Mouse (Mus musculus) ES-Bruce4 (cell line): Measurements from ENCODE around the gene Snf8. TPM values are rescaled to one million over a fixed set of nuclear protein-coding genes. Genes with fewer than 3 reads are reported as not detected.

Experiments
- H3K27ac ChIP-seq: 2 replicates; pipeline ENCODE4 v1.5.1; 2012; ENCODE audit warnings: low read length, inconsistent platforms; ENCODE audit not compliant: insufficient read depth
- H3K27me3 ChIP-seq: 2 replicates; pipeline ENCODE4 v1.6.1; 2012; ENCODE audit warnings: mild to moderate bottlenecking, low read length, inconsistent platforms; ENCODE audit not compliant: control insufficient read depth, poor library complexity, insufficient read depth, severe bottlenecking
- H3K36me3 ChIP-seq: 2 replicates; pipeline ENCODE4 v1.6.1; 2012; ENCODE audit warnings: inconsistent platforms, mild to moderate bottlenecking, low read length, moderate library complexity; ENCODE audit not compliant: control insufficient read depth, poor library complexity, insufficient read depth, severe bottlenecking
- H3K4me1 ChIP-seq: one replicate; pipeline ENCODE4 v1.8.1; 2011; ENCODE audit warnings: low read length; ENCODE audit not compliant: control insufficient read depth, insufficient read depth
- H3K4me3 ChIP-seq: 2 replicates; pipeline ENCODE4 v1.5.1; 2011; ENCODE audit warnings: low read depth, mild to moderate bottlenecking, low read length
- H3K9ac ChIP-seq: 2 replicates; pipeline ENCODE4 v1.6.1; 2012; ENCODE audit warnings: low read depth, mild to moderate bottlenecking, inconsistent platforms; ENCODE audit not compliant: poor library complexity, severe bottlenecking
- H3K9me3 ChIP-seq: replicated peaks from 2 replicates; pipeline ENCODE4 v1.6.1; 2012; ENCODE audit warnings: mild to moderate bottlenecking, low read length, inconsistent platforms; ENCODE audit not compliant: control insufficient read depth, poor library complexity, insufficient read depth, severe bottlenecking
- CTCF ChIP-seq: IDR thresholded peaks from one replicate; pipeline ENCODE4 v1.8.1; 2011; ENCODE audit warnings: low read depth, low read length
- EP300 ChIP-seq: IDR thresholded peaks from 2 replicates; pipeline ENCODE4 v1.6.1; 2011; ENCODE audit warnings: low read depth, low read length; ENCODE audit not compliant: insufficient read depth
- POLR2A ChIP-seq: IDR thresholded peaks from one replicate; pipeline ENCODE4 v1.8.1; 2011; ENCODE audit warnings: low read length; ENCODE audit not compliant: insufficient read depth
- polyA plus RNA-seq: library from polyadenylated mRNA; stranded (reverse); fragments of >200 nt; gene quantifications from 2 replicates; pipeline ENCODE4 v1.2.4, GENCODE M21; 2011; ENCODE audit warnings: low read depth; ENCODE audit not compliant: missing spikeins, insufficient read depth, insufficient read length

Snf8 gene
- polyA plus RNA-seq, 1 experiment = 56.1 TPM

GRCm38 (mm10) chr11:96011982-96012381 lies 22.7 kb upstream of the Snf8 start:
- Histone ChIP-seq H3K9me3 (no peaks in the 10 kb centered on the region), H3K4me3 (peak overlapping the region; percentile 24; the same call in 1 of the 2 replicates), H3K27ac (no peak overlapping the region), H3K4me1 (peaks cover 2% of the 10 kb centered on the region), H3K36me3 (no peaks in the 10 kb centered on the region), H3K27me3 (no peaks in the 10 kb centered on the region), H3K9ac (peak overlapping the region; percentile 58; the same call in 1 of the 2 replicates)
- TF ChIP-seq CTCF (no peak), POLR2A (no peak), EP300 (no peak)

DNA sequence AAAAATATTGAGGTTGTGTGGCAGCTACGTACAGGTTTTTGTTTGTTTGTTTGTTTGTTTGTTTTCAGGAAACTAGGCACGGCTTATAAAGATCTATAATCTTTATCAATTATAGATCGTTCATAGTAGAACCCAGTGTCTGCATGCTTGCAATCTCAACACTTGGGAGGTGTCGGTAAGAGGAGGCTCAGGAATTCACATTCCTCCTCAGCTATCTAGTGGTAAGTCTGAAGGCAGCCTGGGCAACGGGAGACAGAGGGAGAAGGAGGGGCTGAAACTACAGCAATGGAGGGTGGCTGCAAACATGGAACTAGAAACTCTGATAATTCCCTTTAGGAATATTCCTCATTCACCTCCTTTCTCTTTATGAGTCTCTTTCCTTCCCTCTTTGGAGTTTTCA lies 19.3 kb upstream of the Snf8 start:
- no peaks in the 10 kb centered on the region for H3K36me3 ChIP-seq
- peaks cover 10% of the 10 kb centered on the region for H3K4me1 ChIP-seq
- no peak overlapping the region for H3K4me3 ChIP-seq
- no peaks in the 10 kb centered on the region for H3K27me3 ChIP-seq
- TF ChIP-seq POLR2A (no peak), CTCF (no peak), EP300 (no peak)
- no peak overlapping the region for H3K9ac ChIP-seq
- H3K27ac ChIP-seq = no peak overlapping the region
- no peaks in the 10 kb centered on the region for H3K9me3 ChIP-seq

- Histone ChIP-seq H3K9ac (peak overlapping the region; percentile 26), H3K36me3 (no peaks in the 10 kb centered on the region), H3K27ac (peak overlapping the region; percentile 99), H3K27me3 (no peaks in the 10 kb centered on the region), H3K4me3 (peak overlapping the region; percentile 4), H3K9me3 (no peaks in the 10 kb centered on the region), H3K4me1 (peaks cover 11% of the 10 kb centered on the region)
- peak; percentile 98 for TF ChIP-seq EP300
- no peak for TF ChIP-seq CTCF
- no peak for TF ChIP-seq POLR2A
Measured at GRCm38 (mm10) chr11:96017941-96018351, 16.7 kb upstream of the Snf8 start.

GRCm38 (mm10) chr11:96020622-96021021 lies 14.1 kb upstream of the Snf8 start:
- peak; percentile 79 for TF ChIP-seq EP300
- no peak for TF ChIP-seq CTCF
- Histone ChIP-seq H3K4me3 (peak overlapping the region; percentile 21; the same call in 1 of the 2 replicates), H3K27me3 (no peaks in the 10 kb centered on the region), H3K36me3 (no peaks in the 10 kb centered on the region), H3K27ac (peak overlapping the region; percentile 65), H3K9ac (0 out of 2 replicates have a peak overlapping the region, but pooled peaks have one; percentile 14), H3K9me3 (no peaks in the 10 kb centered on the region), H3K4me1 (peaks cover 10% of the 10 kb centered on the region)

- Histone ChIP-seq H3K4me3 (no peak overlapping the region), H3K9ac (no peak overlapping the region), H3K27ac (no peak overlapping the region), H3K27me3 (no peaks in the 10 kb centered on the region), H3K4me1 (no peaks in the 10 kb centered on the region), H3K9me3 (no peaks in the 10 kb centered on the region), H3K36me3 (no peaks in the 10 kb centered on the region)
- TF ChIP-seq POLR2A = no peak
- TF ChIP-seq CTCF = no peak
- no peak for TF ChIP-seq EP300
Measured at GRCm38 (mm10) chr11:96028130-96028529, 6.6 kb upstream of the Snf8 start.

GRCm38 (mm10) chr11:96030571-96030970 lies 4.1 kb upstream of the Snf8 start:
- Histone ChIP-seq H3K27me3 (no peaks in the 10 kb centered on the region), H3K36me3 (no peaks in the 10 kb centered on the region), H3K9ac (no peak overlapping the region), H3K27ac (no peak overlapping the region), H3K4me3 (no peak overlapping the region), H3K9me3 (no peaks in the 10 kb centered on the region), H3K4me1 (no peaks in the 10 kb centered on the region)
- TF ChIP-seq CTCF (no peak), POLR2A (no peak), EP300 (no peak)

- no peak overlapping the region for H3K4me3 ChIP-seq
- no peak overlapping the region for H3K27ac ChIP-seq
- H3K9me3 ChIP-seq = no peaks in the 10 kb centered on the region
- TF ChIP-seq EP300 (no peak), CTCF (peak; percentile 78)
- H3K9ac ChIP-seq = no peak overlapping the region
- no peaks in the 10 kb centered on the region for H3K4me1 ChIP-seq
- no peaks in the 10 kb centered on the region for H3K27me3 ChIP-seq
- H3K36me3 ChIP-seq = no peaks in the 10 kb centered on the region
Measured at GRCm38 (mm10) chr11:96031701-96032100, 3.0 kb upstream of the Snf8 start.
